Mouse (Mus musculus) forebrain, embryonic 11.5 days (tissue): ENCODE measurements at regions not wholly inside any gene's neighbourhood (a gene's known extent, or its start where the extent isn't known, plus 50 kb on each side); places are given as distances from the start of the nearest gene placed in this dataset.

Experiments used
- ATAC-seq: fragments of 200-750 bp; cut with Nextera tagmentation; replicated peaks from 2 replicates; pipeline ENCODE4 v1.8.0; 2017; ENCODE audit warnings: moderate TSS enrichment; ENCODE audit not compliant: low FRiP score
- DNase-seq: peaks from one replicate; pipeline ENCODE4 v3.0.0-alpha.2; 2017; ENCODE audit warnings: low spot score
- H3K27ac ChIP-seq: fragments of 300-500 bp; sonication (generic); 2 replicates; pipeline ENCODE4 v1.5.1; 2014; ENCODE audit warnings: low read depth, low read length
- H3K27me3 ChIP-seq: fragments of 300-500 bp; sonication (generic); 2 replicates; pipeline ENCODE4 v1.6.1; 2014; ENCODE audit warnings: mild to moderate bottlenecking, low read length, mixed read lengths; ENCODE audit not compliant: control insufficient read depth, insufficient read depth
- H3K36me3 ChIP-seq: fragments of 300-500 bp; sonication (generic); 2 replicates; pipeline ENCODE4 v1.6.1; 2014; ENCODE audit warnings: mild to moderate bottlenecking, low read length, moderate library complexity, mixed read lengths; ENCODE audit not compliant: control insufficient read depth, insufficient read depth
- H3K4me1 ChIP-seq: fragments of 300-500 bp; sonication (generic); replicated peaks from 2 replicates; pipeline ENCODE4 v1.6.1; 2014; ENCODE audit warnings: low read length, mixed read lengths; ENCODE audit not compliant: control insufficient read depth, insufficient read depth
- H3K4me2 ChIP-seq: fragments of 300-500 bp; sonication (generic); 2 replicates; pipeline ENCODE4 v1.6.1; 2014; ENCODE audit warnings: low read depth, mild to moderate bottlenecking, low read length, moderate library complexity, mixed read lengths; ENCODE audit not compliant: severe bottlenecking
- H3K4me3 ChIP-seq: fragments of 300-500 bp; sonication (generic); 2 replicates; pipeline ENCODE4 v1.5.1; 2014; ENCODE audit warnings: low read depth, low read length
- H3K9ac ChIP-seq: fragments of 300-500 bp; sonication (generic); 2 replicates; pipeline ENCODE4 v1.6.1; 2014; ENCODE audit warnings: low read length
- H3K9me3 ChIP-seq: fragments of 300-500 bp; sonication (generic); 2 replicates; pipeline ENCODE4 v1.6.1; 2016; ENCODE audit warnings: low read length, mixed read lengths; ENCODE audit not compliant: control insufficient read depth
- WGBS: fragments of 180-500 bp; shearing (Covaris S2); extraction: QIAGEN DNeasy Blood & Tissue Kit; methylation state at CpG from one replicate; pipeline ENCODE4 v1.1.7; 2014; 5-methylcytosine and 5-hydroxymethylcytosine counted together

DNA sequence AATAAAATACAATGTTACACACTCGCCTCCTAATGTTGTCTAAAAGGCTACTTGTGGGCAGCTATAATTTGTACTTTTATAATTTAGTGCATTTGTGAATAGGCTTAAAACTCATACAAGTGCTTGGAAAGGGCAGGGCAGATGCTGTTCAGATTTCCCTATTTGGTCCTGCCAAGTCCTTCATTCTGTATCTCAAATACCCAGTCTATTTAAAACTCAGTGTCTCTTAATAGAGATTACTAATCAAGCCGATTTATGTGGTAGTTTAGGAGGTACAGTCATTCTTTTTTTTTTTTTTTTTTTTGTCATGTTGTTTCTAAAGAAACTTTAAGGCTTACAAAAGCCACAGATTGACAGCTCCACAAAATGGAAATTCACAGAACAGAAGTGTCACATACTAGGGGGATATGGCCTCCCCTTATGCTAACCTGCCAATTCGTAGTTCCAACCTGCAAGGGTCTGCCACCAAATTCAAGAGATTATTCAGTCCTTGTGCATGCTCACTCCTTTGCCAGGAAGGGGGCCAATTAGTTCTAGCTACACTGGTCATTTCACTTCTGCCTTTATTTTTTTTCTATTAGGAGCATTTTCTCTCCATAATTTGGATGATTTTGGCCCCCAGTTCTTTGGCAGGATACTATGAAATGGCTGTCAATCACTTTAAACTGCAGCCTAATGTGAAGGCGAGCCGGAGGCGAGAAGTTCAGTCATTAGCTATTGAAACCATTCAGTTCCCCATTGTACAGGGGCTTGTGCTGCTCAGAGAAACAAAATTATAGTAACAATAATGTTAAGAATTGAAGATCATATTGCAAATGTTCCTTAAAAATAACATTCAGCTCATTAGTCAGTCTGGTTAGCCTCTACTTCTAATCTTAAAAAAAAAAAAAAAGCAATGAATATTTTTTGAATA is 247.9 kb upstream of the Mms22l start:
- no peaks in the 10 kb centered on the region for H3K9me3 ChIP-seq
- no peak overlapping the region for H3K4me3 ChIP-seq
- H3K36me3 ChIP-seq: no peaks in the 10 kb centered on the region
- DNase-seq: no peak
- 44% methylated on average over 6 of the region's 6 CpGs for WGBS
- peak overlapping the region; percentile 37; the same call in 1 of the 2 replicates for H3K27ac ChIP-seq
- no peaks in the 10 kb centered on the region; the same call in 1 of the 2 replicates for H3K4me1 ChIP-seq
- no peaks in the 10 kb centered on the region for H3K27me3 ChIP-seq
- H3K9ac ChIP-seq: no peak overlapping the region
- H3K4me2 ChIP-seq: 0 out of 2 replicates have a peak overlapping the region, but pooled peaks have one; percentile 11
- peak; percentile 85 for ATAC-seq

GRCm38 (mm10) chr4:24249243-24249970 is 246.8 kb upstream of the Mms22l start:
- no peak for DNase-seq
- peak; percentile 43 for ATAC-seq
- no peaks in the 10 kb centered on the region for H3K9me3 ChIP-seq
- no peak overlapping the region for H3K4me3 ChIP-seq
- 32% methylated on average over 6 of the region's 6 CpGs for WGBS
- no peak overlapping the region for H3K4me2 ChIP-seq
- peak overlapping the region; percentile 25; the same call in 1 of the 2 replicates for H3K27ac ChIP-seq
- no peaks in the 10 kb centered on the region; the same call in 1 of the 2 replicates for H3K4me1 ChIP-seq
- H3K36me3 ChIP-seq: no peaks in the 10 kb centered on the region
- no peaks in the 10 kb centered on the region for H3K27me3 ChIP-seq
- H3K9ac ChIP-seq: no peak overlapping the region

DNA sequence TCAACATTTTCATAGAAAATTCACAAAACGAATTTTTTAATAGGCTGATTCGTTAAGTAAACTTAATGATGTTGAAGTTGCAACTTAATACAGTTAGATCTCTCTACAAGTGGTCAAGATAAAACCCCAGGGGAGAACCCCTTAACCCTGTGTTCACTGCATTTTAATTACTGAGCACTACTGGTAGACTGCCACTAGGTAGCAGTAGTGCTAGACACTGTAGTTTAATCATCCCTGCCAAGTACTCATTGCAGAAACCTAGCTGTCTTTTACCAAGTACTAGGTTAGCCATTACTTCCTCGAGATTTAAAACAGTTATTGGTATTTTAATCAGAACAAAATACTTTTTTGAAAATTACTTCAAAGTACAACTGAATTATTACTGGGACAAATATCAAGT is 218.1 kb upstream of the Mms22l start:
- Histone ChIP-seq H3K9ac (no peak overlapping the region), H3K4me2 (no peak overlapping the region), H3K36me3 (no peaks in the 10 kb centered on the region), H3K4me1 (no peaks in the 10 kb centered on the region), H3K27ac (no peak overlapping the region), H3K9me3 (no peaks in the 10 kb centered on the region; the same call in 1 of the 2 replicates), H3K4me3 (no peak overlapping the region), H3K27me3 (no peaks in the 10 kb centered on the region)
- WGBS: 50% methylated on average over 3 of the region's 3 CpGs
- ATAC-seq: no peak
- DNase-seq: no peak
